Mouse (Mus musculus) neural tube, embryonic 15.5 days (tissue): Measurements from ENCODE around the gene Zfp758. TPM values are rescaled to one million over a fixed set of nuclear protein-coding genes. Genes with fewer than 3 reads are reported as not detected.

Experiments
- polyA plus RNA-seq: library from polyadenylated mRNA; unstranded; fragments of >200 nt; fragmentation: Nextera tagmentation; extraction: Ambion mirVana; gene quantifications from 2 replicates; pipeline ENCODE4 v1.2.1, GENCODE M21; 2015

Zfp758 gene
- polyA plus RNA-seq, 1 experiment from 2014 or later, result 7.2 TPM

Other genes starting within 250 kb of the Zfp758 start
- gene Zfp947, start 195.3 kb upstream of the Zfp758 start, polyA plus RNA-seq, result 1.5 and 1.7 TPM in 2 replicates
- 3.4 and 4.0 TPM in 2 replicates for gene Zfp994, start 135.8 kb upstream of the Zfp758 start, polyA plus RNA-seq
- 10.4 and 12.1 TPM in 2 replicates for gene CT030661.1, start 46.6 kb upstream of the Zfp758 start, polyA plus RNA-seq
- 11.6 and 12.3 TPM in 2 replicates for gene Zfp944, start 53 bp upstream of the Zfp758 start, polyA plus RNA-seq
- 30.9 and 37.4 TPM in 2 replicates for gene Zfp946, start 62.8 kb downstream of the Zfp758 start, polyA plus RNA-seq
- not detected in 2 replicates for gene Vmn2r111, start 212.0 kb downstream of the Zfp758 start, polyA plus RNA-seq
- not detected in 2 replicates for gene Vmn2r112, start 239.5 kb downstream of the Zfp758 start, polyA plus RNA-seq